Mouse (Mus musculus) cerebellum, adult 11-12 months (tissue): ENCODE measurements at regions not wholly inside any gene's neighbourhood (a gene's known extent, or its start where the extent isn't known, plus 50 kb on each side); places are given as distances from the start of the nearest gene placed in this dataset.

Experiments used
- DNase-seq: peaks from one replicate; pipeline ENCODE4 v3.0.0; 2022

DNA sequence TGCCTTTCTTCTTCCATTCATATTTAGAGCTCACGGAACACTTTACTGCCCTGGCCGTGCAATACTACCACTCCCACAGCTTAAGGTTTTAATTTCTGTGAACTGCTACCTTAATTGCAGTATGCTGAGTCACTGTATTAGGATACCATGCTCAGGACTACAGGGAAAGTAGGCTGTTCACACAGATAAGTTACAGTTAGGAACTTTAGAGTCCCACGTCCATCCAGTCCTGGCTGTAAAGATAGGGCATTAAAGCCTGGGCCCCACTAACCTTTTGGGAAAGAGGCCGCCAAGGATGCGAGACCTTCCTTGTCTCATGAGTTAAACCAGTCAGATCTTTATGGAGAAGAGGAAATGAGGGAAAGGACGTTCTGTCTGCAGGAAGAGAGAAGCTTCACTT lies 574.6 kb downstream of the Stpg2 start:
- DNase-seq: no peak

GRCm38 (mm10) chr3:139783406-139783805 lies 577.9 kb downstream of the Stpg2 start:
- DNase-seq: no peak

DNA sequence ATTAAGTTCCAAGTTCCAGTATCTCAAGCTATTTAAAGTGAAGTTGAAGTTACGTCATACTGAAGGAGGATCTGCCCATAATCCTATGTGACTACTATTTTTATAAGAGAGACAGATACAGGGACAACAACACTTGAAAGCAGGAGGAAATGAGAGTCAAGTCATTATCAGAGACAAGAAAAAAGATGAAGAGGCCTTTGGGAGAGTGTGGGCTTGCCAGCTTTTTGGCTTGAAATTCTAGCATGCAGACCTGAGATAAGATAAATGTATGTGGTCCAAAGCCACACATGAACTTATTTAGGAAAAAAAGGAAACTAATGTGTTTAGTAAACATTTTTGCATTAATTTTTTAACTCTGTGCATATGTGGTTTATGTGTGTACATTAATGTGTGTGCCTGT lies 581.0 kb downstream of the Stpg2 start:
- no peak for DNase-seq

GRCm38 (mm10) chr3:139788854-139789253 lies 583.4 kb downstream of the Stpg2 start:
- DNase-seq: no peak

- no peak for DNase-seq
Observed at GRCm38 (mm10) chr3:139796685-139797084, 591.2 kb downstream of the Stpg2 start.

DNA sequence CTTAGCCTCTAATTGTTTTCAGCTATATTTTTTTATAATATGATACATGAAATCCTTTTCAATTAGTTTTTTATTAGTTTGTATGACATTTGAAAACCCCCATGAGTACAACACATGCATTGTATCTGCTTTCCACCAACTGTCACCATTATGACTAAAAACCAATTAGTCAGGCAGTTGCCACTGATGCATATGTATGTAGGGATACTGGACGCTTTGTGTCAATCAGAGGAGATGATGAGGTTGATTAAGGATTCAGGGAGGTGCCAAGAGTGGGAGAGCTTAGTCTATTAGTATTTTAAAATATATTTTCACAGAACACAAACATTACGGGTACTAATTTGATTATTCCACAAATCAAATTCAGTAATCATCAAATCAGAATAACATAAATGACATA lies 593.6 kb downstream of the Stpg2 start:
- no peak for DNase-seq

GRCm38 (mm10) chr3:139802716-139803710 lies 597.5 kb downstream of the Stpg2 start:
- DNase-seq: no peak

- DNase-seq: no peak
Observed at GRCm38 (mm10) chr3:139828014-139828413, 622.5 kb downstream of the Stpg2 start.

DNA sequence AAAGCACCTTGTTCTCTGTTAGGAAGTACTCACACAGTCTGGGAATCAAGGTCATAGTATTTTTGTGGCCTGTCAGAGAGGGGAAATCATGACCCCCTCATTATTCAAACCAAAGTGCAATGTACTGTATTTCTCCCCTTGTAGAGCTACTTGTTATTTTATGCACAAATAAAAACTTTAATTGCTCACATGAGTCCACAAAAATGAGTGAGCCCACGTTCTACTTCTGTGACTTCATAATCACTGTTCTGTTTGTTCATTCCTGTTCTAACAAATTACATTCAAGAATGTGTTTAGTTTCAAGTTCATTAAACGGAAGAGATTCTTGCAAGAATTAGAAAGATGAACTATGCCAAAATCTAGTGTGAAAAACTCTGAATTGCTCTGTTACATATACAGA lies 623.1 kb downstream of the Stpg2 start:
- DNase-seq: no peak

GRCm38 (mm10) chr3:139832599-139832998 lies 627.1 kb downstream of the Stpg2 start:
- no peak for DNase-seq

DNA sequence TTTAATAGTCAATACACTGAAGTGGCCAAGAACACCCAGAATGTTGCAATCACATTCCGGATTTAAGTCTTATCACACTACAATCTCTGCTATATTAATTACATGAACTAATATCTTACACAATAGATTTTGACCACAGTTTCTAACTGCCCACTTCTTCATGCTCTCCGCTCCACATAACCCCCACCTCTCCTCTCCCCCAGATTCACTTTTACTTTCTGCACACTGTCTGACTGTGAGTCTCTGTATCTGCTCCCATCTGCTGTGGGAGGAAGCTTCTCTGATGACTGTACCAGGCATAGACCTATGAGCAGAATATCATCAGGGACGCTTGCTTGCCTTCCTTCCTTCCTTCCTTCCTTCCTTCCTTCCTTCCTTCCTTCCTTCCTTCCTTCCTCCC lies 636.5 kb downstream of the Stpg2 start:
- DNase-seq: no peak

DNA sequence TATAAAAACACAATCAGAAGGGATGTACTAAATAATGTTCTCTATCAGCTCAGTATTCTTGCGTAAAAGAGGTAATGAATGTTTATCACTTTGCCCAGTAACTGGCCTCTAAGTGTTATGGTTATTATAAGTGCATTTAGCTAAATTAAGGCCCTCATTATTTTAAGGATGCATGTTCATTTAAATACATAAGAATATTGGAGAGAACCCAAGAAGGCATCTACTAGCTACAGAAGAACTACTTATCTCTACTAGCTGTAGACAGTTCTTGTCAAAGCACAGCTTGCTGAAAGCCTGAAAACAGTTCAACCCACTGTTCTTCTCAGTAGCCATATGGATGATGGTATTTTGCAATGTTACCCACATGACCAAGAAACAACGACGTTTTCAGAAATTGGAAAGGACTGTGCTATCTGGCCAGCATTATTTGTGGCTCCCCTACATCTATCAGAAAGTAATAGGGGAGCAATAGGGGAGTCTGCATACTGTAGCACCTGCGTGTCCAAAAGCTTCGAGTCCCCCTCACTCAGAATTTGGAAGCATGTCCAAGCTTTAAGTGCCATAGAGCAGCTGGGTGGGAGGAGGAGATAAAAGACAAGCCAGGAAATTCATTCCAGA lies 637.6 kb downstream of the Stpg2 start:
- no peak for DNase-seq

DNA sequence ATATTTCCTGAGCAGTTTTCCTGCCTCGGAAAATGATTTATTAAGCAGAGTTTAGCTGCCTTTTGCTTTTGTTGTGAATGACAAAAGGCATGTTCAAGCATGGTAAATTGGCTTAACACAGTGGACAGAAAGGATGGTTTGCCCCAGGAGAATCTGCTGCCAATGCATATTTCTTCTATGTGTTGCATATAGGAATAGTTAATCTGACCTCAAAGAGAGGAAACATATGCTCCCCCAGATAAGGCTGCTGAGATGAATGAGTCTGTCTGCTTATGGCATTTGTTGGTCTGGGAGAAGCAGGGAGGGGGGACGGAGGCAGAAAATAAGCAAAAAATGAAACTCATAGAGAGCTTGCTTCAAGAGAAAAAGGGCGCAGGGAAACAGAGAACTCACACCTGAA lies 638.9 kb downstream of the Stpg2 start:
- no peak for DNase-seq

- DNase-seq: peak; percentile 58
Observed at GRCm38 (mm10) chr3:139847826-139848225, 642.3 kb downstream of the Stpg2 start.

- DNase-seq: no peak
Observed at GRCm38 (mm10) chr3:139859966-139860635, 654.6 kb downstream of the Stpg2 start.

DNA sequence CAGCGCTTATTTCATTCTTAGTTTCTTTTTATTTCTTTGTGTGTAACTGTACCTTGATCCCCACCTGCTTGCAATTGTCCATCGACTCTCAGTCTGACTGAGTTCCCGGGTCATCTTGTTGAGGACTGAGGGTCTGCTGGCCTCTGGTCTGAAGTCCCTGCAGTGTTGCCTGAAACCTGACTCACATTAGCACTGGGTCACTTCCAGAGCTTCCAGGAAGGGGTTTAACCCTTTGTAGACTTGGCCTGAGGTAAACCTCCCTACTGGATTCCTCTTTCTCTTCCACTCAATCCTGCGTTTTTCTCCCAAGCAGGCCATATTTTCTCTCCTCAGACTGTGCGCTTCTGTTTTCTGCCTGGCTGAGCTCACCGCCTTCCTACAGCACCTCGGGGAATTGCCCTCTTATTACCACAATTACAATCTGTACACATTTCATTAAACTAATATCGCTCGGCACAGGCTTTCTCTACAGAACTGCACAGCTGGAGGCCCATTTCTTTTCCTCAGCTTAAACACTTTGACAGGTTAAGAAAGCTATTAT lies 655.4 kb downstream of the Stpg2 start:
- no peak for DNase-seq

GRCm38 (mm10) chr3:139866329-139866728 lies 660.8 kb downstream of the Stpg2 start:
- DNase-seq: peak; percentile 89

- DNase-seq: no peak
Observed at GRCm38 (mm10) chr3:139867030-139867429, 661.5 kb downstream of the Stpg2 start.

GRCm38 (mm10) chr3:139867499-139867898 lies 662.0 kb downstream of the Stpg2 start:
- DNase-seq: no peak

- DNase-seq: no peak
Observed at GRCm38 (mm10) chr3:139869779-139870178, 664.3 kb downstream of the Stpg2 start.

- peak; percentile 96 for DNase-seq
Observed at GRCm38 (mm10) chr3:139885942-139886860, 680.7 kb downstream of the Stpg2 start.

DNA sequence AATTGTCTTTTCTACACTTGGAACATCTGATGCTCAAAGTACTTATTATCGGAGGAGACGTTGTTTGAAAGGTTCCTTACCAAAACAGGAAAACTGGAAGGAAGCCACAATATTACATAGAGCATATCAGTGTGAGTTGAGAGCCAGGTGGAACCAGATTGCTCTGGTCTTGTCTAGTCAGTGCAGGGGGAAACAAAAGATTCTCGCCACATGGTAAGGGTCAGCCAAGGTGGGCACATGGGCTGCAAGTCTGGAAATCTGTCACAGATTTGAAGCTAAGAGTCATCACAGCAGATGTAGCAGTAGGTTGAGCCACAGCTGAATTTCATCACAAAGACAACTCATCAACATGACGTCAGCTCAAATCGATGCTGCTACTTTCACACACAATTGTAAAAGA lies 681.8 kb downstream of the Stpg2 start:
- peak; percentile 22 for DNase-seq
